Mouse (Mus musculus) lung, embryonic 14.5 days (tissue): Measurements from ENCODE around the gene Vps26a. TPM values are rescaled to one million over a fixed set of nuclear protein-coding genes. Genes with fewer than 3 reads are reported as not detected.

Experiments used
- ATAC-seq: fragments of 200-750 bp; cut with Nextera tagmentation; 2 replicates; pipeline ENCODE4 v1.8.0; 2017; ENCODE audit warnings: mild to moderate bottlenecking, moderate TSS enrichment, moderate library complexity; ENCODE audit not compliant: insufficient read depth
- DNase-seq: peaks from one replicate; pipeline ENCODE4 v3.0.0-alpha.2; 2015
- H3K27ac ChIP-seq: fragments of 300-500 bp; sonication (generic); 2 replicates; pipeline ENCODE4 v1.5.1; 2014; ENCODE audit warnings: low read depth, mild to moderate bottlenecking, moderate library complexity
- H3K27me3 ChIP-seq: fragments of 300-500 bp; sonication (generic); 2 replicates; pipeline ENCODE4 v1.6.1; 2014; ENCODE audit warnings: low read length, control low read depth; ENCODE audit not compliant: insufficient read depth
- H3K36me3 ChIP-seq: fragments of 300-500 bp; sonication (generic); 2 replicates; pipeline ENCODE4 v1.6.1; 2014; ENCODE audit warnings: control low read depth; ENCODE audit not compliant: insufficient read depth
- H3K4me1 ChIP-seq: fragments of 300-500 bp; sonication (generic); 2 replicates; pipeline ENCODE4 v1.6.1; 2014; ENCODE audit warnings: antibody characterized with exemption, control low read depth; ENCODE audit not compliant: insufficient read depth
- H3K4me2 ChIP-seq: fragments of 300-500 bp; sonication (generic); 2 replicates; pipeline ENCODE4 v1.6.1; 2014; ENCODE audit warnings: mild to moderate bottlenecking
- H3K4me3 ChIP-seq: fragments of 300-500 bp; sonication (generic); 2 replicates; pipeline ENCODE4 v1.5.1; 2014; ENCODE audit warnings: low read depth, low read length
- H3K9ac ChIP-seq: fragments of 300-500 bp; sonication (generic); 2 replicates; pipeline ENCODE4 v1.6.1; 2014
- H3K9me3 ChIP-seq: fragments of 300-500 bp; sonication (generic); 2 replicates; pipeline ENCODE4 v1.6.1; 2016; ENCODE audit warnings: low read depth, low read length, control low read depth
- CTCF ChIP-seq: IDR thresholded peaks from 2 replicates; pipeline ENCODE4 v1.5.1; 2016; ENCODE audit warnings: antibody characterized with exemption, low read depth
- WGBS: fragments of 180-500 bp; shearing (Covaris S2); extraction: QIAGEN DNeasy Blood & Tissue Kit; methylation state at CpG from one replicate; pipeline ENCODE4 v1.1.7; 2014; 5-methylcytosine and 5-hydroxymethylcytosine counted together
- polyA plus RNA-seq: library from polyadenylated mRNA; unstranded; fragments of >200 nt; fragmentation: Nextera tagmentation; extraction: Ambion mirVana; gene quantifications from 2 replicates; pipeline ENCODE4 v1.2.1, GENCODE M21; 2014

Gene Vps26a
- polyA plus RNA-seq, 1 experiment from 2014 or later, result 71.2 TPM

GRCm38 (mm10) chr10:62507071-62507470 lies 20.5 kb upstream of the Vps26a start:
- Histone ChIP-seq H3K9ac (no peak overlapping the region), H3K27ac (no peak overlapping the region), H3K9me3 (no peaks in the 10 kb centered on the region), H3K4me2 (peak overlapping the region; percentile 67), H3K4me1 (peaks cover 4% of the 10 kb centered on the region), H3K27me3 (peaks cover 20% of the 10 kb centered on the region), H3K4me3 (no peak overlapping the region), H3K36me3 (no peaks in the 10 kb centered on the region)
- ATAC-seq, result no peak
- WGBS, result 87% methylated on average over 4 of the region's 4 CpGs
- no peak for DNase-seq
- no peak for TF ChIP-seq CTCF

DNA sequence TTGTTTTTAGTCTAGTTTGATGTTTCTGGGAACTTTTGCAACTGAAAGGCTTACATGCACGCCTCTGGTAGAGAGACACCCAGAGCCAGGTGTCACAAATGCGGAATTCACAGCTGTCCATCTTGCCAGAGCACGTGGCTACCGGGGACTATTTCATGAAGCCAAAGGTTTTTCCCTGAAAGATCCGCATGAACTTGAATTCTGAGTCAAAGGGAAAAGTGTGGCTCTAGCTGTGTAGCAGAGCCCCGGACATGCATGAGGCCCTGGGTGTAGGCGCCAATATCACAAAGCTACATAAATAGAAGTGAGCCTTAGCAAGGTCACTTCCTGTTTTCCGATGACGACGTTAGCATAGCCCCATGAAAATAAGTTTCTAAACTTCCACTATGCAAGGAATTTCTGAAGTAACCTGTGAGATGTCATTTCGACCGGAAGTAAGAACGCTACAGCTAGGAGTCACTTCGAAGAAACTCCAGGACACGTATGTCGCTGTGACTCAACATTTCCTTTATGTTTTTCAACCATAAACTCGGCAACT lies 19.5 kb upstream of the Vps26a start:
- no peak overlapping the region for H3K9ac ChIP-seq
- H3K4me2 ChIP-seq, result no peak overlapping the region
- H3K9me3 ChIP-seq, result no peaks in the 10 kb centered on the region
- ATAC-seq (no peak), DNase-seq (peak; percentile 12)
- 73% methylated on average over 17 of the region's 17 CpGs for WGBS
- peaks cover 20% of the 10 kb centered on the region for H3K27me3 ChIP-seq
- no peak overlapping the region for H3K4me3 ChIP-seq
- H3K4me1 ChIP-seq, result peaks cover 4% of the 10 kb centered on the region
- no peak for TF ChIP-seq CTCF
- H3K27ac ChIP-seq, result no peak overlapping the region
- no peaks in the 10 kb centered on the region for H3K36me3 ChIP-seq

DNA sequence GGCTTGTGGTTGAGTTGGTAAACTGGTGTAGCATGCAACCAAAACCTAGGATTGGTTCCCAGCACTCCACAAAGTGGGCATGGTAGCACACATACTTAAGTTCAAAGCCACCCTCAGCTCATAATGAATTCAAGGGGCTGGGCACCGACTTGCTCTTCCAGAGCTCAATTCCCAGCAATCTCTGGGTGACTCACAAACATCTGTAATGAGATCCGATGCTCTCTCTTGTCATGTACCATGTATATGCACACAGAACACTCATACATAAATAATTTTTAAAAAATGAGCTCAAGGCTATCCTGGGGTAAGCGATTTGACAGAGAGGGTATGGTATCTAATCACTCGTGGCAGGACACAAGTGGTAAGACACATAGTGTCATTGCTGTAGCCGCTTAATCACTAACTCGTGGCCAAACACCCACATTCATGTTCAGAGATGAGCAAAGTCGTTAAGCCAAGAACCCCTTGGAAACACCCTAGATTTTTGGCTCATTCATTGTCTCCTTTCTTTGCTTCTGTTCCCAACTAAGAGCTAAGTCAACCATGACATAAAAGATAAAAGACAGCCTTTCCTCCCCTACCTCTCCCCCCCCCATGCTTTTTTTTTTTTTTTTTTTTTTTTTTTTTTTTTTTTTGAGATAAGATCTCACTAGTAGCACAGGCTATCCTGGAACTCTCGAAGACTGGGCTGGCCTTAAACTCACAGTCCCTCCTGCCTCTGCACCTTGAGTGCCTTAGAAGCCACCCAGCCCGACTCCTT lies 18.8 kb upstream of the Vps26a start:
- peaks cover 4% of the 10 kb centered on the region for H3K4me1 ChIP-seq
- ATAC-seq (no peak), DNase-seq (no peak)
- no peak for TF ChIP-seq CTCF
- H3K4me2 ChIP-seq, result no peak overlapping the region
- H3K36me3 ChIP-seq, result no peaks in the 10 kb centered on the region
- H3K27ac ChIP-seq, result no peak overlapping the region
- 76% methylated on average over 9 of the region's 9 CpGs for WGBS
- no peak overlapping the region for H3K4me3 ChIP-seq
- no peaks in the 10 kb centered on the region for H3K9me3 ChIP-seq
- peaks cover 20% of the 10 kb centered on the region for H3K27me3 ChIP-seq
- H3K9ac ChIP-seq, result no peak overlapping the region

- H3K4me3 ChIP-seq, result no peak overlapping the region
- H3K36me3 ChIP-seq, result no peaks in the 10 kb centered on the region
- H3K27me3 ChIP-seq, result peaks cover 20% of the 10 kb centered on the region
- H3K9me3 ChIP-seq, result no peaks in the 10 kb centered on the region
- H3K4me1 ChIP-seq, result peaks cover 4% of the 10 kb centered on the region
- no peak for TF ChIP-seq CTCF
- no peak overlapping the region for H3K27ac ChIP-seq
- H3K9ac ChIP-seq, result no peak overlapping the region
- no peak overlapping the region for H3K4me2 ChIP-seq
- WGBS, result 65% methylated on average over 12 of the region's 12 CpGs
- ATAC-seq, result no peak
- no peak for DNase-seq
Measured at GRCm38 (mm10) chr10:62503836-62504628, 17.4 kb upstream of the Vps26a start.

- Histone ChIP-seq H3K4me2 (no peak overlapping the region), H3K27ac (no peak overlapping the region), H3K36me3 (no peaks in the 10 kb centered on the region), H3K4me3 (no peak overlapping the region), H3K9me3 (no peaks in the 10 kb centered on the region), H3K9ac (no peak overlapping the region), H3K4me1 (peaks cover 1% of the 10 kb centered on the region), H3K27me3 (peaks cover 16% of the 10 kb centered on the region)
- TF ChIP-seq CTCF, result no peak
- ATAC-seq (no peak), DNase-seq (no peak)
- 51% methylated on average over 4 of the region's 4 CpGs for WGBS
Measured at GRCm38 (mm10) chr10:62503353-62503752, 16.7 kb upstream of the Vps26a start.

- H3K9ac ChIP-seq, result no peak overlapping the region
- H3K27me3 ChIP-seq, result peaks cover 7% of the 10 kb centered on the region
- H3K4me3 ChIP-seq, result no peak overlapping the region
- WGBS, result 74% methylated on average over 7 of the region's 7 CpGs
- no peak overlapping the region for H3K27ac ChIP-seq
- ATAC-seq (no peak), DNase-seq (no peak)
- H3K4me1 ChIP-seq, result no peaks in the 10 kb centered on the region
- no peaks in the 10 kb centered on the region for H3K36me3 ChIP-seq
- no peak overlapping the region for H3K4me2 ChIP-seq
- H3K9me3 ChIP-seq, result no peaks in the 10 kb centered on the region
- no peak for TF ChIP-seq CTCF
Measured at GRCm38 (mm10) chr10:62501951-62502350, 15.3 kb upstream of the Vps26a start.

GRCm38 (mm10) chr10:62500916-62501615 lies 14.5 kb upstream of the Vps26a start:
- TF ChIP-seq CTCF, result no peak
- no peaks in the 10 kb centered on the region for H3K36me3 ChIP-seq
- no peak for ATAC-seq
- H3K4me2 ChIP-seq, result no peak overlapping the region
- no peak overlapping the region for H3K4me3 ChIP-seq
- H3K27ac ChIP-seq, result no peak overlapping the region
- no peak for DNase-seq
- peaks cover 3% of the 10 kb centered on the region for H3K27me3 ChIP-seq
- no peaks in the 10 kb centered on the region for H3K9me3 ChIP-seq
- 83% methylated on average over 9 of the region's 9 CpGs for WGBS
- H3K9ac ChIP-seq, result no peak overlapping the region
- no peaks in the 10 kb centered on the region for H3K4me1 ChIP-seq
